Mouse (Mus musculus) retina, postnatal 7 days (tissue): ENCODE data around the gene Nectin2.

Experiments used
- DNase-seq: peaks from one replicate; pipeline ENCODE4 v3.0.0-alpha.2; 2012; ENCODE audit warnings: low read depth, low spot score

The Nectin2 gene

DNA sequence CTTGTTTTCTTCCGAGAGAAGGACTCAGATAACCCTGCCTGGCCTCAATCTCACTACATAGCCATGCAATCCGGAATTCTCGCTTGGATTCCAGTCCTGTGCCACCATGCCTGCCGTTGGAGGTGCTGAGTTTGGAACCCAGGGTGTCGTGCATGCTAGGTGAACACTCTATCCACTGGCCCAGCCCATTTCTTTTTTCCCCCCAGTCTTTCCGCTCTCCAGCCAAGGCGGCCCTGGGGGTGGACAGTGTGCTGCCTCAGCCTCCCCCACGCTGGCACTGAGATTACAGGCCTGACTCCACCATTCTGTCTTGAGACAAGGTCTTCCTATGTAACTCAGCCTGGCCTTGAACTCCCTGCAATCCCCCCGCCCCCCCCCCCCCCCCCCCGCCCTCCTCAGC lies 4.3 kb downstream of the Nectin2 start:
- no peak for DNase-seq

DNA sequence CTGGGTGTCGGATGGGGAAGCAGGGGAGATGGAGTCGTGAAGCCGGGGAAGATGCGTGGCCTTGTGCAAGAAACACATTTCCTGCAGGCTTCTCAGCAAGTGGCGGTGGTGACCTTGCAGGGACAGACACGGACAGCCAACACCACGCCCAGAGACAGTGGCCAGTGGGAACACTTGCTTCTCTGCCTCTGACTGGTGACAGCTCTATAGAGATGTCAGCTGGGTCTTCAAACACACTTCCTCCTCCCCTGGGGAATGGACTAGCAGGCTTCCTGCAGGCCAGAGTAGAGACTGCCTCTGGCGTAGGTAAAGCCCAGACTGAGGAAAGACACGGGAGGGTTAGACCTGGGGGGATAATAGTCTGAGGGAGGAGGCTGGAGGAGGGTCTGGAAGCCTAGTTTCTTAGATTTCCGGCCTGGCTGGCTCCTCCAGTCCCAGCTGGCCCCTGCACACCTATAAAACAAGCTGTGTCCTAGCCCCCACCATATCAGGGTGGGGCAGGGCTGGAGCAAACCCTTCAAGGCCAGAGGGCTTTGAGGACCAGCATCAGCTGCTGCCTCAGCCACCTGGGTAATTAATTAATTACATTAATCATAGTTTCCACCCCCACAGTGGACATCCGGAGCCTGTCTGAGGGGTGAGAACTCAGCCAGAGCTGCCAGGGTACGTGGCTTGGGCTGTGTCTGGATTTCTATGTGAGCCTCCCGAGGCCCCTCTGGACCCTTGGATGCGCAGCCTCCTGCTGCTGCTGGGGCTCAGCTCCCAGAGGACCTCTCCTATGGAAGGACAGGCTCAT lies 5.5 kb downstream of the Nectin2 start:
- DNase-seq: no peak

DNA sequence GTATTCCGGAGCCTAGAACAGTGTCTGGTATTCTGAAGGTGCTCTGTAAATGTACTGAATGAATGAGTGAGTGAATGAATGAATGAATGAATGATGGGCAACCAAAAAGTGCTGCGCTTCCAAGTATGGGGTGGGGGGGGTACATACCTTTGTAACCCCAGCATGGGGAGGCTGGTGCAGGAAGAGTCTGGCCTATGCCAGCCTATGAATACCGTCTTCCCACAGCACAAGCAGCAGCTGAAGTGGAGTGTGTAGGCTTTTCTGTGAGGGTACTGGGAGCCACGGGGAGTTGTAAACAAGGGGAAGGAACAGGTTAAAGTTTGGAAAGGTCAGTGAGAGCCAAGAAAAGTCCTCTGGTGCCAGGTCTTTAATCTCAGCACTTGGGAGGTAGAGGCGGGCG lies 6.5 kb downstream of the Nectin2 start:
- DNase-seq: no peak

DNA sequence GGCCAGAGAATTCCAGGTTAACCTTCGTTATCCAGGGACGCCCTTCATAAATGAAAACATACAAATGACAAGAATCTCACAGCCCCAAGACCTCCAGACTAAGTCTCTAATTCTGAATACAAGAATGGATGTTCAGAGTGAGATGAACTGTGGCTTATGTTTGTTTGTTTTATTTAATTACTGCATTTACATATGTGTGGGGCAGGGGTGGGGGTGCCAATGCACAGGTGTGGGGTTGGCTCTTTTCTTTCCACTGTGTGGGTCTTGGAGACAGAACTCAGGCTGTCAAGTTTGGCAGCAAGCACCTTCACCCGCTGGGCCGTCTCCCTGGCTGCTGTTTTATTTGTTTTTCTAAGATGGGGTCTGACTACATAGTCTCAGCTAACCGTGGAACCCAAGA lies 7.8 kb downstream of the Nectin2 start:
- DNase-seq: no peak

DNA sequence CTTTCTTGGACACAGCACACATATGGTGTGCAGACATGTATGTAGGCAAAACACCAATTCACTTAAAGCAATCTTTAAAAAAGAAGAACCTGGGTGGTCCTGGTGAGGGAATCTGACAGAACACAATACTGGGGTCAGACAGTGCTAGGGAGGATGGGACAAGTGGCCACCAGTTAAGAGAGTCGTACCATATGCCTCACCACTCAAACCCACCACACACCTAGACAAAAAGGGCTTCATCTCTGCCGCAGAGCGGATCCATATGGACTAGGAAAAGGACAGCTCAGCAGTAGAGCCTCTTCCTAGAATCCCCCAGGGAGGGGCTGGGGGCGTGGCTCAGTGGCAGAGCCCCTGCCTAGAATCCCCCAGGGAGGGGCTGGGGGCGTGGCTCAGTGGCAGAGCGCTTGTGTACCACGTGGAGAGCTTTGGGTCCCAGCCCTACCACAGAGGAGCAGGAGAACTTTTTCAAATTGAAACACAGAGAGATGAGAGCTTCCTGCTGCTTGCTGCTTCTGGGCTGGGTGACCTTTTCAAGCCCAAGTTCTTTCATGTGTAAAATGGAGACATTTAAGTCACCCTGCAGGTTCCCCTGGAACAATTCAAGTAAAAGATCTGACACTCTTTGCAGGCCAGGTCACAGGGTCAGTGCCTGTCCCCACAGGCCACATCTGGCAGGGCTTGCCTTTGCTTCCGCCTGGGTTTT lies 8.8 kb downstream of the Nectin2 start:
- DNase-seq: no peak

DNA sequence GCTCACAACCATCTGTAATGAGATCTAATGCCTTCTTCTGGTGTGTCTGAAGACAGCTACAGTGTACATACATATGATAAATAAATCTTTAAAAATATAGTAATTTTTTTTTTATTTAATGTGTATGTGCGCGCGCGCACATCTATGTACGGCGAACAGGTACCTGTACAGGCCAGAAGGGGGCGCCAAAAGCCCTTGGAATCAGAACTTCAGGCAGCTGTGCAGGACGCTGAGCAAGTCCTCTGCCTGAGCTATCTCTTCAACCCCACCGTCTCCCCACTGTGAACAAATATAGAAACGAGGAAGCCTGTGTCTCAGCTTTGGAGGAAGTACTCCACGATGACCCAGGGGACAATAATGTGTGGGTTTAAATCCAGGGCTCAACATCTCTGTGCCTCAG lies 10.0 kb downstream of the Nectin2 start:
- no peak for DNase-seq

DNA sequence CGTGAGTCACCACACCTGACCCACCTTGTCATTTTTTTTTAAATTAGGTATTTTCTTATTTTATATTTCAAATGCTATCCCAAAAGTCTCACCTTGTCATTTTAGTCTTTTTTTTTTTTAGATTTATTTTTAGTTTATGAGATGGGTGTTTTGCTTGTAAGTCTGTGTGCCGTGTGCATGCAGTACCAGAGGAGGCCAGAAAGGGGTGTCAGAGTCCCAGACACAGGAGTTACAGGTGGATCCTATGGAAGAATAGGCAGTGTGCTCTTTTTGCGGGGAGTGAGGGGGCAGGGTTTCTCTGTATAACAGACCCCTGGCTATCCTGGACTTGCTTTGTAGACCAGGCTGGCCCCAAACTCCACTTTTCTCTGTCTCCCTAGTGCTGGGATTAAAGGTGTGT lies 11.5 kb downstream of the Nectin2 start:
- DNase-seq: no peak

DNA sequence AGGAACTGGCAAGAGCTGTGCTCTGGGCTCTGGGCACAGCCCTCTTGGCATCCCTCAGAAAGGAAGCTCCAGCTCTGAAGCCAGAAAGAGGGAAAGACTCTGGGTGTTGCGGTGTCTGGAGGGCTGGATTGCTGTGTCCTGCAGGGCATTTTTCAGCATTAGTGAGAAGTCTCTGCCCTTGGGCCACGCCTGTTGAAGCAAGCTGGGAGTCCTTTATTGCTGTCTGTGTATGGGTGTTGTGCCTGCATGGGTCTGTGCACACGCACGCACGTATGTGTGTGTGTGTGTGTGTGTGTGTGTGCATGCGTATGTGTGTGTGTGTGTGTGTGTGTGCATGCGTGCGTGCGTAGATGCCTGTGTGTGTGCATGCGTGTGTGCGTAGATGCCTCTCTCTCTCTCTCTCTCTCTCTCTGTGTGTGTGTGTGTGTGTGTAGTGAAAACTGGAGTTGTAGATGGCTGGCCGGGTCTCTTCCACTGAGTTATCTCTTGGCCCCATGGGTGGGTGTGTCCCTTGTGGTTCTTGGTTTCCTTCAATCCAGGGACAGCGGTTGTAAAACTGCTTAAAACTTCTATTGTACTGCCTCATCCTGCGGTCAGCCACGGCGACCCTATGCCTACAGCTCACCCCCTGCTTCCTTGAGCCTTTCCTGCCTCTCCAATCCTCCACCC lies 13.8 kb downstream of the Nectin2 start:
- no peak for DNase-seq

DNA sequence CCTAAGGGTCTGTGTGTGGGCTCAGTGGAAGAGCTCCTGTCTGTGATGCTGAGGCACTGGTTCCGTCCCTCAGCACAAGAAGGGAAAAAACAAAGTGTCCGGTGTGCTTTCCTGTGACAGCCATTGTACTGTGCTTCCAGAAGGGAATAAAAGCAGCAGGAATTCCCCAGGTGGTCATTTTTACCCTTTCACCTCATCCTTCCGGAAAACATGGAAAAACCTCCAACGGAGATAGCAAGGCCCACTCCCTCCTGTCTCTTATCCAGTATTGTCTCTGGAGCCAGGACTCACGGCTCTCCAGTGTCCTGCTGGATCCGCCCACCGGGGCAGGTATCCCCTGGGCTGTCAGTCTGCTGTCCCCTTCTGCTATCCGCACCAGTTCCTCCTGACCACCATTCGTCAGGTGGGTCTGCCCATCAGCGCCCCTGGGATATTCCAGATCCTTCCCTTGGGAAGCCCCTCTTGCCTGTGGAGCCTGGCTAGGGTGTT lies 16.1 kb downstream of the Nectin2 start:
- no peak for DNase-seq

DNA sequence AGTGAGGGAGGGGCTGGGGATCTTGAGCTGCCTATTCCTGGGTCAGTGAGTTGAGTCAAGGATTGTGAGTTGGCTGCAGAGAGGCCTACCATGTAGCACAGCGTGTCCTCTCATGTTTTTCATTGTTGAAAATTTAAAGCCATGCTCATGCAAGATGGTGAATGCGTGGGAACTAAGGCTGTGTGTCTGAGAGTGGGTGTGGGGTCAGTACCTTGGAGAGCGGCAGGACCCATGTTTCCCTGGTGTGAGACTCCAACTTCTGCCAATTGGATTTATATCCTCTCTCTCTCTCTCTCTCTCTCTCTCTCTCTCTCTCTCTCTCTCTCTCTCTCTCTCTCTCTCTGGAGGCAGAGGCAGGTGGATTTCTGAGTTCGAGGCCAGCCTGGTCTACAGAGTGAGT lies 23.7 kb downstream of the Nectin2 start:
- no peak for DNase-seq

DNA sequence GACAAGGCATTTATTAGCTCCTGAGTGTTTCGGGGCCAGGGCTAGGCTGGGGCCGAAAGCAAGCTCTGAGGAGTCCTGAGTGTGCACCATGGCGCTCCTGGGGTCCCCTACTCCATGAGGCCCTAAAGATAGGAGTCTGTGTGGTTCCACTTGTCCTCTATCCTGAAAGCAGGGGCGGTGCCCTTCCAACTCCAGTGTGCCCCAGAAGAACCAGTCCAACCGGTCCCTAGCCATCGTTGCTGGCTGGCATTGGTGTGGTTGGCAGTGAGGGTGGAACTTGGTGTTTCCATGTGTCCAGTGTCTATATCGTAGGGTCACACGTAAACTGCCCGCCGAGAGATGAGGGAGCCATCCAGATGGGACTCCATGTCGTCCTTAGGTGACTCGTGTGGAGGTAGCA lies 26.1 kb downstream of the Nectin2 start:
- no peak for DNase-seq

DNA sequence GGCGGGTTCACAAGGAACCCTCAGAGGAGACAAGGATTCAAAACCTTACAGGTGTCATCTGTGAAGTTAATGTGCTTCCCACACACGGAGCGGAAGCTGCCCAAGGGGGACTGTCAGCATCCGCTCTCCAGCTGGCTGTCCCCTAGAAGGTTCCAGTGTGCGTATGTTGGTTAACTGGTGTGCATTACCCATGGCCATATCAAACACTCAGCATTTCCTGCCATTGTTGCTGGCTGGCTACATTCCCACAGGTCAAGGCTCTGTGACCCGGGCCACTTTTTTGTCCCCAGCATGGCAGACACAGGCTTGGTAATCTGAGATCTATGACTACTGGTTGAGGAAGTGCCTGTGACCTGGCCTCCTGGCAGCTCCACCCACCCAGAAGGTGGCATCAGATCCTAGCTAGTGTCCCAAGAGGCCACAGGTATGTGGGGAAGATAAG lies 27.5 kb downstream of the Nectin2 start:
- DNase-seq: no peak

DNA sequence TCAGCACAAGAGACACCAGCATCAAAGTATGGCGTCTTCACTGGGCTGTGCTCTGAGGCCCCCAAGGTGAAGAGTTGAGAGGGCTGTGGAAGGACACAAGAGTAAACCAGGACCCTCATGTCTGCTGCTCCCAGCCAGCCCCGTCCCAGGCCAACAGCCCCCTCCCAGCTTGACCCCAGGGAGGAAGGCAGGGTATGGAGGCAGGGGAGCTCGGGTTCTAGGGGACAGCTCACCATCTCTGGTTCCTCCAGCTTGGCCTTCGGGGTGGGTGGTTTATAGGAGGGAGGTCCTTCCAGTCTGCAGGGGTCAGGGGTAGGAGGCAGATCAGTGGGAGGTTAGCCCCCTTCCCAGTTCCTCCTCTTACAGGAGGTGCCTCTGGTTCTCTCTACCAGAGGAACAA lies 31.1 kb downstream of the Nectin2 start:
- no peak for DNase-seq

DNA sequence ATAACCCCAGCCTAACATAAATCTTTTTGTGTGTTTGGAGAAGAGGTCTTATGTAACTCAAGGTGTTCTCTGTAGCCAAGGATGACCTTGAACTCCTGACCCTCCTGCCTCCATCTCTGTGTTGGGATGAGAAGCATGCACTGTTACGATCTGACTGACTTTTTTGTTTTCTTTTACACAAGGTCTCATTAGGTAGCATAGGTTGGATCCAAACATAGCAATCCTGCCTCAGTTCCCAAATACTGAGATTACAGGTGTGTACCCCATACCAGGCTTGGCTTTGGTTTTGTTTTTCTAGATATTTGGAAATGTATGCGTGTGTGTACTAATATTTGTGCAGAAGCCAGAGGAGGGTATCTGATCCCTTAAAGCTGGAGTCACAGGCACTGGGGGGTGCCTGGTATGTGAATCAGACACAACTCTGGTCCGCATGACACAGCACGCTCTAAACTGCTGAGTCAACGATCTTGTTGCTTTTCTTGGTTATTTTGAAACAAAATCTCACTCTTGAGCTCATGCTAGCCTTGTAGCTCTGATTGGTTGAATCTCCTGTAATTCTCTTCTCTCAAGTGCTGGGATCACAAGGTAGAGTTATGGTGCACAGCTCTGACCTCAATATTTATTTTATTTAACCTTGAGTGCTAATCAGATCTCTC lies 31.9 kb downstream of the Nectin2 start:
- DNase-seq: no peak

DNA sequence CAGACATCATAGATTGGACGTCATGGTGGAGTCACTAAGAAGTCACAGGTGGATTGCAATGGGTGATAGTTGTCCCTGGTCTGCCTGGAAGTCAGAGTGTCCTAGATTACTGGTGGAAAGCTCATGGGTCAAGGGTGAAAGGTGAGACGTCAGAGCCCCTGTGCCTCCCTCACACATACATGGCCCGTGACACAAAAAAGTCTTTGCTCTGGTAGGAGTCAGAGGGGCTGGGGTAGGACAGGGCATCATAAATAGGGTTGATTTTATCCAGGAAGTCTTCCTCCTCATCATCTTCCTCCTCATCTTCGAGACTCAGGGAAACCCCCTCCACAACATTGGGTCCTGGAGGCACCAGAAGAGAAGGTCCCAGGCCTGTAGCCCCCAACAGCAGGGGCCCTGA lies 32.9 kb downstream of the Nectin2 start:
- no peak for DNase-seq

DNA sequence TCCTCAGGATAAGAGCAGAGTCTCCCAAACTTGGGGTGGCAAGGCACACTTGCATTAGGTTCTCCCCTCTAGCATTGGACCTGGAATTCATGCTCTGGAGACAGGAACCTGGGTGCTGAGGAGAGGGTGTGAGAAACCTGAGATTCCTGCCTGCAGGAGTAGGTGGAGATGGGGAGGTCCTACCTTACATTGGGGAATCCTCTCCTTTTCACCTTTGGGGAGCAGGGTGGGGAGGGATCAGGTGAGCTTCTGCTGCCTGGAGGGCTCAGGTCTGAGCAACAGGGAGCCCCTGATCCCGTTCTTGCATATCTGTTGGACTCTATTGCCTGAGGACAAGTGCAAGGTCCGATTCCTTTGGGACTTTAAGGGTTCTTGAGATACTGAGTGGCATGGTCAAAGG lies 33.5 kb downstream of the Nectin2 start:
- DNase-seq: no peak

DNA sequence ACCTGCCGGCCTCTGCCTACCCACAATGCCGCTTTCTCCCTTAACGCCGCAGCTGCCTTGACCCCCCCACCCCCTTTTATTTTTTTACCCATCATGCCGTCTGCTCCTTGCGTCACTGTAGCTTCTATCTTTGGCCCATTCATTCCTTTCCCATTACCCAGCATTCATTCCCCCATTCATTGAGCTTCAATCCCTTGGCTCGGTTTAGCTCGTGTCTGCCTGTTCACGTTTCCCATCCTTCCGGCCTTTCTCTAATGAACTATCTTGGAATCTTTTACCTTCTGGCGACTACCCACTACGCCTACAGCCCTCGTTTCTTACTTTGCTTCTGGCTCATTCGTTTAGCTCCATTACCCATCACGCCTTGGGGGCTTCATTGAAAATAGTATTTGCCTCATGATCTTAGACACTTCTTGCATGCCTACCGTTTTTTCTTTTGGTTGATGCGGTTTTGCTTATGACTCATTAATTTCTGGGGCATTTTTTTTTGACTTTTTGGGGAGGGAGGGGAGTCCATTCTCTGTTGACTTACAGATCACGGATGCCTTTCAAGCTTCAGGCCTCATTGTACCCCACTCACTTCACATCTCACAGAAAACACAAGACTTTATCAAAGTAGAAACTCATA lies 34.1 kb downstream of the Nectin2 start:
- no peak for DNase-seq

DNA sequence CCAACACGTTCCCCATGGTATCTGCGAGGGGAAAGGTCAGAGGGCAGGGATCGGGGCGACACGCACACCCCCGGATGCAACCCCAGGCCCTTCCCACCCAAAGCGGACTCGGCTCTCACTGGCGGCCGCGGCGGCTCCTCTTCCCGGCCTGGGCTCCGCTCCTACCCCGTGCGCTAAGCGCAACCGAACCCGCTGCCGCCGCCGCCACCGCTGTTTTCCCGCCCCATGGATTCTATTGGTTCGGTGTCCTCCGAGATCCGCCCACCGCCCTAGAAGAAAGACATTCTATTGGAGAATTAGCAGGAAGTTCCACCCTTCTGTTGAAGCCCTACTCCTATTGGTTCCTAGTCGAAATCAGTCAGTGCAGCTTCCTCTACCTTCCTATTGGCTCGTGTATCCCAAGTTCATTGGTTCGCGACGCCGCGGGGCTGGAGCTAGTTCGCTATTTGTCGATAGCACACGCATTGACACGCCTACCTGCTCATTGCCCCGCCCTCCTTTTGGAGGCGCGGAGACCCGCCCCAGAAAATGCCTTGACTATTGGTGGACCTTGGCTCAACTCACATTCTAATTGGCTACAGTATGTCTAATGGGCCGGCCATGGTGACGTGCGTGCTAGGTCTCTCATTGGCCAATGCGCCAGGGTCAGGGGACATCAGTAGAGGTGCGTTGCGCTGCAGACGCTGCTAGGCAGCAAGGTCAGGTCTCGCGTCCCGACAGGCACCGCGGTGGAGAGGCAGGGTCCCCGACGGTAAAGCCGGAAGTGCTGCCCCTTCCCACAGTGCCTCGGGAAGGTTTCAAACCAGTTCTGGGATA lies 34.8 kb downstream of the Nectin2 start, which contains the start of gene Tomm40:
Tomm40 (minus strand) TSS at position 200 of the 816 bp plus-strand sequence.
- DNase-seq: peak; percentile 100

DNA sequence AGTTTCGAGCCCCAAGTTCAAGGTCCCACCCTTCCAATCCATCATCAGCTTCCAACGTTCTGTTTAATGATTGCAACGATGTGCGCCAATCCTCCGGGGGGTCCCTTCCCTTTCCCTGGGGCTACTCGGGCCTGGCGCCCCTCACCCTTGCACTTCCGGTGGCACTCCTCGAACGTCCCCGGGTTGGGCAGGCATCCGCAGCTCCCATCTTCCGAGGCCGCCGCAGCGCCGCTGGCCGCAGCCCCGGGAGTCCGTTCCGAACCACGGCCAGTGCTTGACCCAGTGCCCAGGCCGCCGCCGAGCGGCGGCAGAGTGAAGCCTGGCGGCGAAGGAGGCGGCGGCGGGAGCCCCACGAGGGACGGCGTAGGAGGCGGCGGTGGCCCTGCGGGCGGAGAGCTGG lies 35.4 kb downstream of the Nectin2 start:
- no peak for DNase-seq

DNA sequence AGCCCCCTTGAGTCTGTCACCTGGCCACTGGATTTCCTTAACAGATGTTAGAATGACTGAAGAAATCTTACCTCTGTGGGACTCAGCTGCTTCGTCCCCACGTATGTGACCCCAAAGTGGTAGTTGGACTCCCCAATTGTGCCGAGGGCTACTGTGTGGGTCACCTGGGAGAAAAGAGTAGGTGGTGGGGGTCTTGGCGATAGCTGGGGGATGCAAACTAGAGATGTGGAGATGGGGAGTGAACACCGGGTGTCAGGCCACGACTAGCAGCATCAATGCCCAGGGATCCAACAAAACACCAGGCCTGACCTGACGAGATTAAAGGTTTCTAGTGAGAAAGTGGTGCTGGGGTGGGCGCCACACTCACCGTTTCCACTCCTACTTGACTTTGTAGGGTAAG lies 36.7 kb downstream of the Nectin2 start:
- no peak for DNase-seq

DNA sequence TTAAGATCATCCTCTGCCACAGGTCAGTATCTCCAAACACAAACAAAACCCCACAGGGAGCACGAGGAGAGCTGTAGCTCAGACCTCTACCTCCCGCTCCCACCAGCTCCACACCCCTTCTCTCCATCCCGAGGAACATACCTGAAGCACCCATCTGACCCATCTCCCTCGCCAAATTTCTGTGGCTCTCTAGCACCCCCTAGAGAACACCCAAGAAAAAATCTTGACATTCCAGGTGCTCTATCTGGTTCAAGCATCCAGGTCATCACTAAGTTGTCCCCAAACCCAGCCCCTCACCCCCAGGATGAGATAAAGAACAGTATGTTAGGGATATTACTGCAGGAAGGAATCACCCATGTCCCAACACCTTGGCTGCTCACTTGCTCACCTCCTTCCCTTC lies 37.1 kb downstream of the Nectin2 start:
- no peak for DNase-seq
